Mouse (Mus musculus) Patski (cell line): ENCODE measurements at regions not wholly inside any gene's neighbourhood (a gene's known extent, or its start where the extent isn't known, plus 50 kb on each side); places are given as distances from the start of the nearest gene placed in this dataset.

Source experiments
- ATAC-seq: fragments of 100-300 bp; one replicate; pipeline ENCODE4 v1.8.0; 2021
- CTCF ChIA-PET: fragments of 350-600 bp; sonication (Branson Sonifier 250); formaldehyde crosslinking; loops from one replicate; lab custom pipeline; 2022; ENCODE audit warnings: inconsistent platforms; lab: Charles Lee
- POLR2A ChIA-PET: fragments of 350-600 bp; sonication (Branson Sonifier 250); formaldehyde crosslinking; loops from one replicate; lab custom pipeline; 2022; ENCODE audit warnings: antibody characterized with exemption, inconsistent platforms; lab: Charles Lee
- DNase-seq: peaks from one replicate; pipeline ENCODE4 v3.0.0-alpha.2; 2011; ENCODE audit warnings: low read depth, low spot score
- H3K27me3 ChIP-seq: fragments of 371-371 bp; one replicate; pipeline ENCODE4 v1.5.1; 2021
- CTCF ChIP-seq: fragments of 100-300 bp; IDR thresholded peaks from one replicate; pipeline ENCODE4 v1.5.1; 2021
- in situ Hi-C: fragments of 300-500 bp; cut with MboI; formaldehyde crosslinking; loops from 3 replicates; pipeline ENCODE4 v1.11.1; 2018; ENCODE audit warnings: low pct_unique_long_range_greater_than_20kb, mixed read lengths

- POLR2A ChIA-PET, result no interaction called here
- CTCF ChIA-PET, result interaction anchor here (1.4 to 1.7 kb wide), 2 partner anchors 218 to 359 kb away, joined by 4 to 7 read pairs; no protein-coding TSS in a partner anchor
- DNase-seq, result no peak
- in situ Hi-C loops, result loop anchor here (5.0 kb wide), 1 partner anchor 225 kb away; no protein-coding TSS in a partner anchor
- no peaks in the 10 kb centered on the region for H3K27me3 ChIP-seq
- no peak for TF ChIP-seq CTCF
- ATAC-seq, result no peak
Measured at GRCm38 (mm10) chr6:51167028-51167427, 265.4 kb upstream of the Nfe2l3 start.

DNA sequence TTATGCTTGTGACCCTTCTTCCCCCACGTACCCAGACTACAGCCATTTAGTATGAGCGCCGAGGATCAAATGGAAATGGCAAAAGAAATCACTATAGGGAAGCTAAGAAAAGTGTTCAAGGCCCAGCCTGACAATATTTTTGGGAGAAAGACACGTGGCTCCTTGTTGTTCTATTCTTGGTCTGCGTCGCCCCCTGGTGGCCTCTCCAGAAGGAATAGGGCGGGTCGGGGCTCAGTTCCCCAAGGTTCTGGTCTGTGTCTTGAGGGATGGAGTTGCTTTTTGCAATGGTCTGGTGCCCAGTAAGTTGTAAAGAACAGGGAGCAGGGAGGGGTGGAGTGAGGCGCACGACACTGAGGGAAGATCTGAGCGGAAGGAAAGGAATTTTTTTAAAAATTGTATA lies 264.4 kb upstream of the Nfe2l3 start:
- ATAC-seq, result no peak
- CTCF ChIA-PET, result interaction anchor here (0.7 to 3.5 kb wide), 6 partner anchors 219 to 492 kb away, joined by 3 to 27 read pairs (median 4); no protein-coding TSS in a partner anchor

GRCm38 (mm10) chr6:51168775-51169695 lies 263.4 kb upstream of the Nfe2l3 start:
- CTCF ChIA-PET, result interaction anchor here (0.8 to 3.5 kb wide), 10 partner anchors 14 to 361 kb away, joined by 3 to 27 read pairs (median 4); no protein-coding TSS in a partner anchor
- in situ Hi-C loops, result loop anchor here (5.0 kb wide), 1 partner anchor 227 kb away; no protein-coding TSS in a partner anchor
- no peaks in the 10 kb centered on the region for H3K27me3 ChIP-seq
- ATAC-seq (no peak), DNase-seq (no peak)
- no peak for TF ChIP-seq CTCF
- POLR2A ChIA-PET, result no interaction called here

More for the DNA sequence above, 264.4 kb upstream of the Nfe2l3 start:
- in situ Hi-C loops, result loop anchor here (5.0 kb wide), 1 partner anchor 226 kb away; no protein-coding TSS in a partner anchor
- no peak for DNase-seq
- POLR2A ChIA-PET, result no interaction called here
- H3K27me3 ChIP-seq, result no peaks in the 10 kb centered on the region
- peak; percentile 97 for TF ChIP-seq CTCF

DNA sequence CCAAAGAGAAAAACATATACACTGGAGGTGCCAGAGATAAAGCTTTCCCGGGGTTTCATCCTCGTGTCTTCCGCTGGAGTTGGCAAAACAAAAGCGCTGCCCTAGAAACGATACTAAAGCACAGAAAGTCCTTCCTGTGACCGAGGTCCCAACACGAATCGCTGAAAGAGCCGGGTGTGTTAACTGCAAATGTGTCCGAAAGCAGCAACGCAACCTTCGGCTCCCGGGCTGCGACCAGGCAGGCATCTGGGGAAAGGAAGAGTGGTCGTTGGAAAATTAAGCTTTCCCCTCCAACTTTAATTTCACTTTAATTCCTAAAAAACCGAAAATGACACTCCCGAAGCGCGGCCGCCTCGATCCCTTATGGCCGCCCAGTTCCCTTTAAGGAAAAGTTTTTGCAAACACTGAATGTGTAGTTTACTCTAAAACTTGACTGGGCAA lies 262.5 kb upstream of the Nfe2l3 start:
- no peak for TF ChIP-seq CTCF
- ATAC-seq (no peak), DNase-seq (no peak)
- in situ Hi-C loops, result loop anchor here (5.0 to 10.0 kb wide), 4 partner anchors 228 to 1055 kb away; partner anchors contain the start of gene Hoxa7
- ChIA-PET POLR2A (no interaction called here), CTCF (interaction anchor here (0.8 to 3.5 kb wide), 15 partner anchors 14 to 496 kb away, joined by 3 to 27 read pairs (median 4); no protein-coding TSS in a partner anchor)
- no peaks in the 10 kb centered on the region for H3K27me3 ChIP-seq

DNA sequence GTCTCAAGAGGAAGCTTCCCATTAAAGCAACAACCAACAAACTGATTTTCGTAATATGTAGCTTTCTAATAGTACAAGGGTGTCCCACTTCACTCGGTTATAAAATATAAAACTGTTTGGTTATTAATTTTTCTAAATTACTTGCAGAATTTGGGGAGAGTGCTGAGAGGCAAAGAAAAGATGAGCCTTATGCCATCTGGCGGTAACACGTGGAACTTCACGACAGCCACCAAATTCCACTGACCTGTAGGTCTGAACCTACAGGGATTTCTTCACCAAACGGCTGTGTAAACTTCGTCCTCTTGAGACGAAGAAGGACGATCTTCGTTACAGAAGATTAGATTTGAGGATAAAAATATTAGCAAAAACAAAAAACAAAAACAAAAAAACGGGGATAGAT lies 262.1 kb upstream of the Nfe2l3 start:
- TF ChIP-seq CTCF, result peak; percentile 89
- no peaks in the 10 kb centered on the region for H3K27me3 ChIP-seq
- in situ Hi-C loops, result loop anchor here (5.0 to 10.0 kb wide), 3 partner anchors 363 to 1054 kb away; partner anchors contain the start of gene Hoxa7
- DNase-seq (no peak), ATAC-seq (no peak)
- POLR2A ChIA-PET, result no interaction called here
- CTCF ChIA-PET, result interaction anchor here (0.8 to 3.5 kb wide), 15 partner anchors 14 to 497 kb away, joined by 3 to 27 read pairs (median 4); no protein-coding TSS in a partner anchor

GRCm38 (mm10) chr6:51170871-51171270 lies 261.6 kb upstream of the Nfe2l3 start:
- no peaks in the 10 kb centered on the region for H3K27me3 ChIP-seq
- TF ChIP-seq CTCF, result peak; percentile 53
- CTCF ChIA-PET, result interaction anchor here (0.8 to 3.5 kb wide), 6 partner anchors 225 to 492 kb away, joined by 3 to 15 read pairs (median 6); no protein-coding TSS in a partner anchor
- in situ Hi-C loops, result loop anchor here (5.0 to 10.0 kb wide), 3 partner anchors 364 to 1054 kb away; partner anchors contain the start of gene Hoxa7
- POLR2A ChIA-PET, result no interaction called here
- DNase-seq (peak; percentile 46), ATAC-seq (peak; percentile 74)

GRCm38 (mm10) chr6:51171761-51172160 lies 260.7 kb upstream of the Nfe2l3 start:
- ChIA-PET POLR2A (interaction anchor here (0.6 to 0.7 kb wide), 2 partner anchors 307 to 495 kb away, joined by 3 to 5 read pairs; no protein-coding TSS in a partner anchor), CTCF (interaction anchor here (0.7 to 3.5 kb wide), 3 partner anchors 230 to 493 kb away, joined by 3 to 15 read pairs (median 3); no protein-coding TSS in a partner anchor)
- no peak for TF ChIP-seq CTCF
- no peak for DNase-seq
- H3K27me3 ChIP-seq, result no peaks in the 10 kb centered on the region
- in situ Hi-C loops, result loop anchor here (5.0 to 10.0 kb wide), 3 partner anchors 364 to 1053 kb away; partner anchors contain the start of gene Hoxa7
- ATAC-seq, result no peak

- ATAC-seq (no peak), DNase-seq (no peak)
- in situ Hi-C loops, result loop anchor here (5.0 to 10.0 kb wide), 3 partner anchors 365 to 1052 kb away; partner anchors contain the start of gene Hoxa7
- no peaks in the 10 kb centered on the region for H3K27me3 ChIP-seq
- POLR2A ChIA-PET, result interaction anchor here (0.7 kb wide), 1 partner anchor 306 kb away, joined by 3 read pairs; no protein-coding TSS in a partner anchor
- TF ChIP-seq CTCF, result no peak
- CTCF ChIA-PET, result interaction anchor here (1.3 to 2.1 kb wide), 2 partner anchors 236 to 366 kb away, joined by 4 to 9 read pairs; no protein-coding TSS in a partner anchor
Measured at GRCm38 (mm10) chr6:51172331-51172791, 260.1 kb upstream of the Nfe2l3 start.

DNA sequence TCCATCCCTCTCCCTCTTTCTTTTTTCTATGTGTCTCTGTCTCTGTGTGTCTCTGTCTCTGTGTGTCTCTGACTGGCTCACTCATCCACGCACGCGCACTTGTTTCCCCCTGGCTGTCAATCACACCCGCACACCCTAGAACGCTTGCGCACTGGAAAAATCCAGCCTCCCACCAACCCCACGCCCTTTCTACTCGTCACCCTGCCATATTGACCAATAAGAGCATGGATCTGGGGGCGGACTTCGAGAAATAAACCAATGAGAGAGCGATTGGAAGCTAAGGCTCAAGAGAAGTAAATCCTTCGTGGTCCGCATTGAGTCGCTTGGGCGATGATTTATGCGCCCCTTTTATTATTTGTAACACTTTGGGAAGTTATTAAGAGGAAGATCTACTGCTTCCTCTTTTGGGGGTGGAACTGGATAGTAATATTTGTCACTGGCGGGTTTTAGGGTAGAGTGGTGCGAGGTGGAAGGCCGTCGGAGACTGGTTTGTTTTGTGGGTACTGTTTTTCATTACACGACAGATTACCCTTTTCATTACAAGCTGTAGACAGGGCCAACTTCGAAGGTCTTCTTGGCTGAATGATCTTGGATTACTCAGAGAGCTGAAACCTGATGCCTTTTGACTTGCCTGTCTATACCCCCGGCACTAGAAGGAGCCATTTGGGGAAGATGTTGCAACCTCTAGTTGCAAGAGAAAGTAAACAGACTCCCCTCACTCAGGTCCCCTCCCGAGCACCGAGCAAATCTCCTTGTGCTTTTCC lies 259.4 kb upstream of the Nfe2l3 start:
- CTCF ChIA-PET, result interaction anchor here (1.3 to 2.1 kb wide), 2 partner anchors 236 to 367 kb away, joined by 4 to 9 read pairs; no protein-coding TSS in a partner anchor
- POLR2A ChIA-PET, result interaction anchor here (0.6 to 0.9 kb wide), 2 partner anchors 47 to 206 kb away, joined by 3 to 5 read pairs; no protein-coding TSS in a partner anchor
- no peak for TF ChIP-seq CTCF
- DNase-seq (no peak), ATAC-seq (no peak)
- no peaks in the 10 kb centered on the region for H3K27me3 ChIP-seq
- in situ Hi-C loops, result loop anchor here (5.0 to 10.0 kb wide), 3 partner anchors 366 to 1052 kb away; partner anchors contain the start of gene Hoxa7
